8 mouse cellular contexts compared by ENCODE assay signal in genomic region chr6:99904044-99904443, GRCm38 (mm10).
DNase-seq lines count a peak whose midpoint lies in the region; ATAC-seq and TF ChIP-seq lines count a peak whose summit lies in the region.
"Not testable (repeated sequence)": the region's sequence is repeated elsewhere in the genome, so short reads cannot be mapped to it uniquely, and the experiment has no call there.

No protein-coding gene starts in this region.

- peak; percentile 71 for TF ChIP-seq CTCF in cerebellum, adult 2 months (IDR thresholded peaks at IDR 0.05; ENCODE audit: borderline replicate concordance, insufficient read depth, low read depth, low read length)
- TF ChIP-seq CTCF in liver, postnatal 0 days (IDR thresholded peaks at IDR 0.05; ENCODE audit: low read depth) = peak; percentile 72

- DNase-seq in MN1 (ENCODE audit: low spot score) = peak; percentile 77
- DNase-seq in cerebellum, adult 2 months = peak; percentile 75 to 82
- DNase-seq in frontal cortex, adult 2 months (ENCODE audit: extremely low spot score in 1 of 2, low spot score in 1 of 2) = peak; percentile 36 to 94
- DNase-seq in heart, postnatal 36 days = peak; percentile 70 to 77
- DNase-seq in layer of hippocampus, adult 8-10 months (ENCODE audit: low spot score in 2 of 2) = peak; percentile 39 to 81
- DNase-seq in liver, postnatal 0 days = peak; percentile 49
- peak; percentile 74 for DNase-seq in ovary, postnatal 14 days (ENCODE audit: low spot score)
- peak; percentile 46 to 50 for DNase-seq in urinary bladder, adult 18-20 months (ENCODE audit: low spot score in 2 of 2)

- TF ChIP-seq EP300 in liver, postnatal 0 days (IDR thresholded peaks at IDR 0.05; ENCODE audit: low read depth) = not testable (repeated sequence)

- not testable (repeated sequence) for H3K27ac ChIP-seq in cerebellum, adult 2 months (ENCODE audit: insufficient read depth, low read length); liver, postnatal 0 days (ENCODE audit: low read depth)

- intact Hi-C loops in heart, postnatal 36 days (cut with DNase I) = loop anchor here (2.0 to 10.0 kb wide), 5 partner anchors 67 to 611 kb away; partner anchors contain the start of gene Rybp

- not testable (repeated sequence) for H3K9me3 ChIP-seq in liver, postnatal 0 days (ENCODE audit: low read length)

- H3K36me3 ChIP-seq in liver, postnatal 0 days (replicated peaks; ENCODE audit: insufficient read depth, low read length) = not testable (repeated sequence)

- not testable (repeated sequence) for H3K4me3 ChIP-seq in cerebellum, adult 2 months (replicated peaks; ENCODE audit: insufficient read depth, low read depth, low read length); liver, postnatal 0 days (ENCODE audit: low read depth, low read length)

- TF ChIP-seq POLR2A in cerebellum, adult 2 months (IDR thresholded peaks at IDR 0.05; ENCODE audit: borderline replicate concordance, insufficient read depth, low read length) = not testable (repeated sequence)

- H3K9ac ChIP-seq in liver, postnatal 0 days (replicated peaks) = not testable (repeated sequence)

- H3K4me1 ChIP-seq in cerebellum, adult 2 months (ENCODE audit: control insufficient read depth, insufficient read depth, low read length); liver, postnatal 0 days (ENCODE audit: insufficient read depth): not testable (repeated sequence)

- not testable (repeated sequence) for ATAC-seq in liver, postnatal 0 days

- not testable (repeated sequence) for H3K27me3 ChIP-seq in cerebellum, adult 2 months (ENCODE audit: control insufficient read depth, insufficient read depth, low read length); liver, postnatal 0 days (ENCODE audit: insufficient read depth, low read length)

- not testable (repeated sequence) for H3K4me2 ChIP-seq in liver, postnatal 0 days (ENCODE audit: low read depth, low read length)
